Comparison of ENCODE assay signal across 9 mouse cellular contexts in the genomic region with DNA sequence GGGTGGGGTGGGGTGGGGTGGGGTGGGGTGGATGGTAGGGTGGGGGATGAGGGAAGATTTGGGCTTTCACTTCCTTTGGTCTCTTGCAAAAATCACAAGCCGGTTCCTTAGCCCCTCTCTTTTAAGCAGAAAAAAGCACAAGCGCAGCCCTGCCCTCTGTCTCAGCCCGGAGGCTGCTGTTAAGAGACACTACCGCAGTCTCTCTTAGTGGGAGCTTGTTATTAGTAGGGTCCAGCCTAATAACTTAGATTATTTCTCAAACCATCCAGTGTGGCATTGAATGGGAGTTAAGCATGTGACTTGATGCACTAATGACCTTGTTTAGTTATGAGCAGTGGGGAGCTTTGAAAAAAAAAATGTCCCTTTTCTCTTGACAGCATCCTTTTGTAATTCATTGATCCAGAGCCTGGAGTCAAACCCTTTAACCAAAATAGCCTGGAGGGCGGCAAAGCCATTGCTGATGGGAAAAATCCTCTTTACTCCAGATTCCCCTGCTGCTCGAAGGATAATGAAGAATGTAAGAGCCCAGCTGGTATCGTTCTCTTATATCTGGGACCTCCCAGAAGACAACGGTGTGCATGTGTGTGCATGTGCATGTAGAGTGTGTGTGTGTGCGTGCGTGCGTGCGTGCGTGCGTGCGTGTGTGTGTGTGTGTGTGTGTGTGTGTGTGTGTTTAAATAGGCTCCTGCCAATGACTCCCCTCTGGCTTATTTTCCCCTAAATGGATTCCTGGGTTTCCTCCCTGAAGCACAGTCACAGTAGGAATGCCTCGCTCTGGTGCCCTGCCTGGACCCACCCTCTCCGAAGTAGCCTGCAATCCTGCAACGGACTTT. TPM values are rescaled to one million over a fixed set of nuclear protein-coding genes. Genes with fewer than 3 reads are reported as not detected.
DNase-seq lines count a peak whose midpoint lies in the region; ATAC-seq lines count a peak whose summit lies in the region.
"Had no signal": no experiment of that assay in that cellular context is flagged by ENCODE, and none has a peak within 500 bp of the region (broad histone marks: within the 10 kb centered on the region; RNA-seq: fewer than 3 reads in every experiment).

No protein-coding gene starts in this region.

- no peaks in the 10 kb centered on the region for H3K27me3 ChIP-seq in hindbrain, embryonic 16.5 days (replicated peaks; ENCODE audit: control insufficient read depth, insufficient read depth, low read length)

- no peaks in the 10 kb centered on the region for H3K36me3 ChIP-seq in hindbrain, embryonic 16.5 days (ENCODE audit: control insufficient read depth, insufficient read depth, low read length)

- H3K9ac ChIP-seq in hindbrain, embryonic 16.5 days (ENCODE audit: low read depth, low read length) = no peak overlapping the region; the same call in 1 of the 2 replicates

- peak overlapping the region; percentile 36 for H3K4me2 ChIP-seq in hindbrain, embryonic 16.5 days (ENCODE audit: low read length)

- peak; percentile 9 for DNase-seq in right cerebral cortex, adult 18-20 months
- DNase-seq in right cerebral cortex, adult 2 months (ENCODE audit: low spot score in 2 of 2) = no peak
- peak; percentile 49 to 52 for DNase-seq in cerebellum, postnatal 25 days
- DNase-seq in retina, postnatal 1 day = peak; percentile 51
- no peak for DNase-seq in left cerebral cortex, postnatal 10 days (ENCODE audit: extremely low spot score in 1 of 2, low spot score in 2 of 2)
- DNase-seq in layer of hippocampus, adult 9-10 months (ENCODE audit: low spot score) = no peak
- DNase-seq: heart, postnatal 10 days; thymus, adult 18-20 months had no signal

- peaks cover 8% of the 10 kb centered on the region for H3K4me1 ChIP-seq in hindbrain, embryonic 16.5 days (ENCODE audit: control insufficient read depth, insufficient read depth, low read depth, low read length)

- H3K4me3 ChIP-seq in hindbrain, embryonic 16.5 days (ENCODE audit: low read length) = no peak overlapping the region

- no peaks in the 10 kb centered on the region for H3K9me3 ChIP-seq in hindbrain, embryonic 16.5 days (ENCODE audit: control insufficient read depth, low read length)

- no peak overlapping the region for H3K27ac ChIP-seq in hindbrain, embryonic 16.5 days (ENCODE audit: low read depth, low read length)

- intact Hi-C loops in left cerebral cortex, postnatal 10 days (cut with DNase I) = no loop called here

- peak; percentile 58; the same call in 1 of the 2 replicates for ATAC-seq in hindbrain, embryonic 16.5 days

- 15% methylated on average over 18 of the region's 18 CpGs for WGBS in hindbrain, embryonic 16.5 days

RNA-seq across cellular contexts. Expression of gene Abca4, which starts 41.1 kb away (rescaled TPM):
- polyA plus RNA-seq in hindbrain, embryonic 16.5 days (2015; fragmentation: Nextera tagmentation; extraction: Ambion mirVana) = 3.7 and 4.1 TPM in 2 replicates
- 1 to 10 TPM; 2.6 to 4.6 TPM for total RNA-seq in left cerebral cortex, postnatal 10 days (2021)

Comparison
In these comparisons a context has a peak if more than half of its experiments do, and no peak if none do; other contexts are left out.
1. DNase-seq: peak in right cerebral cortex, adult 18-20 months (single experiment), cerebellum, postnatal 25 days (2 of 2) and retina, postnatal 1 day (single experiment); none in right cerebral cortex, adult 2 months (0 of 2), left cerebral cortex, postnatal 10 days (0 of 2) and layer of hippocampus, adult 9-10 months (single experiment).